Mouse (Mus musculus) cerebellum, postnatal 10 days (tissue): Measurements from ENCODE around the gene Pole3.

ENCODE experiments used
- DNase-seq, 2 experiments: peaks; one replicate each; pipeline ENCODE4 v3.0.0; 2021; ENCODE audit warnings: mixed read lengths in 2 of 2

The Pole3 gene

DNA sequence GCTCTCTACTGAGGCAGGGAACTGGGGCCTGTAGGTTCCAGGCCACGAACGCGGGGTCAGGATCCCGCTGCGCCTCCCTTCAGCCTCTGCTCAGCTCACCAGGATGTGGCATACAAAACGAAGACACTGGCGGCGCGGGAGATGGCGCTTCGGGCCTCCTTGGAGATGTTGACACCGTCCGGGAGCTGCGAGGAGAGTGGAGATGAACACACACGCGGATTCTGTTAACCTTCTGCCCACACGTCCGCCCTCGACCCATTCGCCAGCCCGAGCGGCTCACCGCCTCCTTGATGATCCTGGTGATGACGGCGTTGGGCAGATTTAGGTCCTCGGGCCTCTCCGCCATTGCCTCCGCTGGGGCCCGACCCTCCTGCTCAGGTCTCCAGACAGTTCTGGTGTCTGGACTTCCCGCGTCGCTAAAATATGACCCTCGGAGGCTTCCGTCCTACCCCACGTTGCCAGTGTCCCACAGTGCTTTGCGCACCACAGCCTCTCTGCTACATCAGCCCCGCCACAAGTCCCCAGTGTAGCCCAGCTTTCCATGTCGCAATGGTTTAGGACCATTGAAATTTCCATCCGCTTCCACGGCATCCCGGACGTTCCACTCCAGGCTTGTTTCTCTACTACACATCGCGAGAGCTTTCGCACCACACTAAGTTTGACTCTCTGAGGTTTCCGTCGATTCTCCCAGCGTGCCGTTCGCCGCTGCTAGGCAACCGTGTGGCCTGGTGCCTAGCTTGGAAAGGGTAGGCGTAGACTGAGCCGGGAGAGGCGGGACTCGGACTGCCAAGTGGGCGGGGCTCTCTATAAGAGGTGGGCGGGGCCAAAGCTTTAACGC lies at the start of gene Pole3, which contains the start of gene 4933430I17Rik:
Pole3 (minus strand) TSS at position 418 of the 838 bp plus-strand sequence.
4933430I17Rik (plus strand) TSS at position 719 of the 838 bp plus-strand sequence.
- peak; percentile 99 for DNase-seq

- DNase-seq = no peak
These were observed 45.2 kb upstream of the Pole3 start for GRCm38 (mm10) chr4:62570029-62570428.

- no peak for DNase-seq
These were observed 44.7 kb upstream of the Pole3 start for GRCm38 (mm10) chr4:62569603-62570002.

DNA sequence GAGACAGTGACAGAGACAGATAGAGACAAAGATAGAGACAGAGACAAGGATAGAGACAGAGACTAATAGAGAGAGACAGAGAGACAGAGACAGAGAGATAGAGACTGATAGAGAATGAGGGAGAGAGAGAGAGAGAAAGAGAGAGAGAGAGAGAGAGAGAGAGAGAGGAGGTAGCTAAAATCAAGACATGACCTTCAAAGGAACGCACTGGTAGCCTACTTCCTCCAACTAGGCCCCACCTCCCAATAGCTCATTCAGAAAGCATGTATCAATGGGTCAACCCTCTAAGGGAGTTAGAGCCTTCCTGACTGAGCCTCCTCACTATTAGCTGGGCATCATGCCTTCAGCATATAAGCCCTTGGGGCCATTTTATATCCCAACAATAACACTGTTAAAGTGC lies 43.5 kb upstream of the Pole3 start:
- DNase-seq = no peak

DNA sequence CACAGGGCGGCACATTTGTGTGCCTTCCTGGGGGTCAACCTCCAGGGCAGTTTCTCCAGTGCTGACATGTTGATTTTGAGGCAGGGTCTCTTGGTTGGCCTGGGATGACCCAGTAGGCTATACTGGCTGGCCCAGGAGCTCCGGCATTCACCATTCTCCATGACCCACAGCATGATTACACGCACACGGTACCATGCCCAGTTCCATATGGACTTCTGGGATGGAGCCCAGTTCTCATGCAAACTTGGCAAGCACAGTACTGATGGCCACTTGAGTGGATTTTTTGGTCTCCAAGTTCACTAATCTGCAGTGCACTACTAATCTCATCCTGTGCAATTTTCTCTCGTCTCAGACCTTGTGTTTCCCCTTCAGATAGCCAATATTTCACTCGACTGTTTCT lies 42.8 kb upstream of the Pole3 start:
- DNase-seq = peak; percentile 65 to 73

DNA sequence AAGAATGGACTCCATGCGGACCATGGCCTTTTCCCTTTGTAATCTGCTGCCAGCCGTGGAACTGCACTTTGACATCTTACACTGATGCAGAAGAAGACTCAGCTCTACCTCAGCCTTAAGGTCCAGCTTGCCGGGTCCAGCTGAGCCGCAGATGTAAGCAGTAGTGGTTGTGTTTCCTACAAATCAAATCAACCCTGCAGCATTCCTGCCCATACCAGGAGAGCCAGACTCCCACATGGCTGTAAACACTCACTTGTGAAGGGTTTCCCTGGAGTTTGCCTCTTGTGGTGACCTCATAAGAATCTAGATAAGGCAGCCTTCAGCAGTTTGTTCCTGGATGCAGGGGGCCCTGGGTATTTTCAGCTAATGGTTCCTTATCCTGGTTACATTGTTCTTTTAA lies 41.7 kb upstream of the Pole3 start:
- no peak for DNase-seq

DNA sequence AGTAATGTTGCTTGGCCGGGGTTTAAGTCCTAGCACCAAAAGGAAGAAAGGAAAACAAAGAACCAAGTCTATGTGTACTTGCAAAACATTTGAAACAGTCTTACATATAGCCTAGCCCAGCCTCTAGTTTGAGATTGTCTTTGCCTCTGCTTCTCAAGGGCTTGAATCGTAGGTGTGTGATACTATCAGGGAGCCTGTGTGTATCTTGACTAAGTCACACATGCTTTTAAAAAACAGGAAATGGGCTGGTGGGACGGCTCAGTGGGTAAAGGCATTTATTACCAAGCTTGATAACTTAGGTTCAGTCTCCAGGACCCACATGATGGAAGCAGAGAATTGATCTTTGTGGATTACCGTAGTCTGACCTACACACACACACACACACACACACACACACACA lies 37.1 kb upstream of the Pole3 start:
- DNase-seq = no peak

- DNase-seq = no peak
These were observed 36.7 kb upstream of the Pole3 start for GRCm38 (mm10) chr4:62561630-62562001.

- DNase-seq = peak; percentile 88 to 92
These were observed 36.2 kb upstream of the Pole3 start for GRCm38 (mm10) chr4:62560963-62561629.

DNA sequence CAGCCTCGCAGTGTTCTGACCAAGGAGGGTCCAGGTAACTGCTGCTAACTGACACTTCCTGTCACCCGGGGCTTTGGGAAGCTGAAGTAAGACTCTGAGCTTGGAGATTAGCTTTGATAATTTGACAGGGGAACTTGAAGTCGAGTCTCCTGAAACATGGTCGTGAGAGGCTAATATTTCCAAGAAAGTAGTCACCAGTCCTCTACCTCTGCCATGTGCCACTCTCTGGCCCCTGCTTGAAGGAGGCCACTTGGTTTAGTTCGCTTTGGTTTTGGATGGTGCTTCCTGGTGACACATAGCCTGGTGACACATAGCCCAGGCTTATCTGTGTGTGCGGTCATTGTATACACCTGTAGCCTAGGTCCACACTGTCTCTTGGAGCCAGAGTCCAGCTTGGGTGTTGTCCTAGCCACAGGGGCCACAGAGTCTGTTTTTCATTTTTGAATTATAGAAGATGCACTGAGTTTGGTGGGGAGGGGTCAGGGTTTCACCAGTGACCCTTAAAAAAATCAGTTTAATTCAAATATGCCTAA lies 35.0 kb upstream of the Pole3 start, which contains the start of gene Rgs3:
Rgs3 (plus strand) TSS at position 51 of the 533 bp plus-strand sequence.
- DNase-seq = no peak

GRCm38 (mm10) chr4:62557436-62557835 lies 32.6 kb upstream of the Pole3 start:
- no peak for DNase-seq

GRCm38 (mm10) chr4:62551966-62552365 lies 27.1 kb upstream of the Pole3 start:
- no peak for DNase-seq

DNA sequence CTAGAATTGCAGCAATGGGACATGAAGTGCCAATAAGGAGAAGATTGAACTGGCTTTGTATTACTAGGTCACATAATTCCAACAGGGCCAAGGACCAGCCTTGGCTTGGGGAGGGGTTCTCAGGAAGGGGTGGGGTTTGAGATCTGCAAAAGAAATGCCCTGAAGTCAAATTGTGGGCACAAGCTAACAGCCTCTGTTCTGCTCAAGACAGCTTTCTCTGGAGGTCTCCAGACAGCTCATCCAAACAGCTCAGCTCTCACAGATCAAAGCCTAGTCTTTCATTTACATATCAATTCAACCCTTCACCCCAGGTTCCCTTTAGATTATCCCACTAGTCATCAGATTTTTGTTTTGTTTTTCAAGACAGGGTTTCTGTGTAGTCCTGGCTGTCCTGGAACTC lies 19.9 kb upstream of the Pole3 start:
- DNase-seq = no peak

DNA sequence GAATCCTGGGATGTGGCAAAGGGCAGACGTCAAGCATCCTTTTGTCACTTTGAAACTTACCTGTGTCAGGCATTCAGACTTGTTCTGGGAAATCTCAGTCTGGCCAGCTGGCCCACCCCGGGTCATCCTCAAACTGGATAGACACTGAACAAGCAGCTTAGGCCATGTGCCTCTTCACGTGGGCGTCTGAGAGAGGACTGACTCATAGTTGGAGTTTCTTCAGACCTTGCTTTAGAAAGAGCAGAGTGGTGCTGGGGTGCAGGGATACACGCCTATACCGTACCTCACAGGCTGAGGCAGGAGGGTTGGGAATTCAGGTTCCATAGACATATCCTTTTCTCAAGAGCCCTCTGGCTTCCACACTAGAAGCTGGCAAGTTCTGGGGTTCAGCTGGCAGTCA lies 18.9 kb upstream of the Pole3 start:
- no peak for DNase-seq

DNA sequence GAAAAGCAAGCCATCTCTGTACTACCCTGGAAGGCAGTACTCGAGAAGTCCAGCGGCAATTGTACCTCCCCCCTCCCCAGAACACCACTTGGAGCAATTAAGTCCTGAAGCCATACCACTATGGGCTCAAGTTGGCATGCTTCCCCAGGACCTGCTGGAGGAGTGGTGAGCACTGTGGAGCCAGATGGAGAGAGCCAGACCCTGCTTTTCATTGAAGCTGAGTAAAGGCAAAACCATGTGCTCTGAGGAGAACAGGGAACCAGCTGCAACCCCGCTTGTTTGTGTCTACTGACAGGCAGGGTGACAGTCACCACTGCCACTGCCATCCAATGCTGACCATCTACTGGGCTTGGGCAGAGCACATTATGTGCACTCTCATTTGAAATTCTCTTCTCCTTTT lies 16.9 kb upstream of the Pole3 start:
- peak; percentile 77 to 82 for DNase-seq

- no peak for DNase-seq
These were observed 8.9 kb upstream of the Pole3 start for GRCm38 (mm10) chr4:62533729-62534128.

- no peak for DNase-seq
These were observed 2.8 kb upstream of the Pole3 start for GRCm38 (mm10) chr4:62527655-62528054.

- no peak for DNase-seq
These were observed 1.4 kb upstream of the Pole3 start for GRCm38 (mm10) chr4:62526256-62526655.

DNA sequence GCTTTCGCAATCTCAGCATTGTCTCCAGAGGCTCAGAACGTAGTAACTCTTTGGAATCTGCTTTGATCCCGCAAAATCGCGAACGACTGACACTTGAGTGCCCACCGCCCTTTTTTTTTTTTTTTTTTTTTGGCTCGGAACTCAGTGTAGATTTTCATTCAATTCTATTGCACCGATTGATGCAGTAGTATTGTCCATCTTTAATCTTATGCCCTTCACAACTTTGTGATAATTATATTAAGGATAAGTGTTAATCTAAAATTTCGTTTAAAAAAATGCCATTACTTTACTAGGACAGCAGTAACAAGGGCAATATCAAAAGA lies 582 bp upstream of the Pole3 start:
- DNase-seq = no peak

DNA sequence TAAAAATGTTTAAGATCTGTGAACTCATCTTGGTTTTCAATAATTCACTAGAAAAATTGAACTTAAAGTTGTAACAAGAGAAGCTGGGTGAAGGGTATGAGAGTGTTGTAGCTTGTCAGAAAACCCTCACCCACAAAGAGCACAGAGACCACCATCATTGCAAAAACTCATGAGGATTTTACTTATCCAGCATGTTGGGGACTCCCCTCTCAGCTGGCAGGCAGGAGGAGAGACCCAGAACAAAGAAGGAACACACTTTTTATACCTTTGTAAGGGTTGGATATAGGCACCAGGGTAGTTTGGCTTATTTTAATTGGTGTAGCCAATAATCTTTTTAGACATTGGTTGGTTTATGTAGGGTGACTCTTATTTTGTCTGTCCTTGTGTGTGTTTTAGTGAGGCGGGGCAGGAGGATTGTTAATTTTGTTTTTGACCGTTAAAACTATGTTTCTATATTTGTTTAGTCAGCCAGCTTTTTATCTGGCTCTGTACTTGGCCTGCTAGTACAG lies 3.9 kb downstream of the Pole3 start:
- no peak for DNase-seq

DNA sequence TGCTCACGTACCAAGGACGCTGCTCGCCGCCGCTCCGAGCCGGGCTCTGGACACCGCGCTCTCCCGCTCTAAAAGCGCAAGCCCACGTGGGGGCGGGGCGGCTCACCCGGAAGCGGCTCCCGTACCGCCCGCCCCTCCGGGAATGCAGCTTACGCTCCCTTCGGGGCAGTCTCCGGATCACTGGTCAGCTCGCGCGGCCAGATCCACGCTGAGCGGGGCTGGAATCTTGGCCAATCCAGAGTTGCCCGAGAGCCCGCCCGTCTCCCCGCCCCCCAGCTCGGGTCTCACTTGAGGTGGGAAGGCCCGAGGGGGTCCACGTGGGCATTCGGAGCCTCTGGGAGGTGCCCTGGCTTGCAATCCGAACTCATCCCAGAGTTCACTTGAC lies 5.0 kb downstream of the Pole3 start, which contains the start of gene Alad:
Alad (minus strand) TSS at position 70 of the 385 bp plus-strand sequence.
- DNase-seq = peak; percentile 85 to 89

- DNase-seq = no peak
These were observed 5.6 kb downstream of the Pole3 start for GRCm38 (mm10) chr4:62519122-62519848.
